17 mouse cellular contexts compared by ENCODE assay signal in genomic region chr5:66768034-66768433, GRCm38 (mm10). TPM values are rescaled to one million over a fixed set of nuclear protein-coding genes. Genes with fewer than 3 reads are reported as not detected.
DNase-seq lines count a peak whose midpoint lies in the region; ATAC-seq lines count a peak whose summit lies in the region.
"Had no signal": no experiment of that assay in that cellular context is flagged by ENCODE, and none has a peak within 500 bp of the region (broad histone marks: within the 10 kb centered on the region; RNA-seq: fewer than 3 reads in every experiment).

No protein-coding gene starts in this region.

- no peak overlapping the region for H3K4me3 ChIP-seq in midbrain, embryonic 14.5 days (replicated peaks; ENCODE audit: low read depth, low read length)
- no peak overlapping the region for H3K4me3 ChIP-seq in midbrain, embryonic 16.5 days (ENCODE audit: low read depth, low read length)
- no peak overlapping the region for H3K4me3 ChIP-seq in embryonic facial prominence, embryonic 11.5 days (ENCODE audit: low read depth, low read length)
- H3K4me3 ChIP-seq: liver, embryonic 13.5 days; neural tube, embryonic 12.5 days had no signal

- no peak for ATAC-seq in midbrain, embryonic 14.5 days (ENCODE audit: low FRiP score, low TSS enrichment)
- no peak for ATAC-seq in midbrain, embryonic 16.5 days
- no peak for ATAC-seq in embryonic facial prominence, embryonic 11.5 days (replicated peaks; ENCODE audit: insufficient number of reproducible peaks, low FRiP score, low TSS enrichment, low read depth)
- ATAC-seq: activated CD4-positive, CD25-positive, alpha-beta regulatory T cell, adult 4 months had no signal

- H3K9ac ChIP-seq in midbrain, embryonic 14.5 days (replicated peaks; ENCODE audit: low read length) = no peak overlapping the region
- no peak overlapping the region for H3K9ac ChIP-seq in midbrain, embryonic 16.5 days (ENCODE audit: low read depth, low read length)
- no peak overlapping the region for H3K9ac ChIP-seq in embryonic facial prominence, embryonic 11.5 days (replicated peaks; ENCODE audit: low read length)
- H3K9ac ChIP-seq: liver, embryonic 13.5 days; neural tube, embryonic 12.5 days had no signal

- no peaks in the 10 kb centered on the region for H3K36me3 ChIP-seq in midbrain, embryonic 14.5 days (ENCODE audit: control insufficient read depth, insufficient read depth, low read length)
- H3K36me3 ChIP-seq in midbrain, embryonic 16.5 days (ENCODE audit: control insufficient read depth, insufficient read depth, low read length) = no peaks in the 10 kb centered on the region
- no peaks in the 10 kb centered on the region for H3K36me3 ChIP-seq in embryonic facial prominence, embryonic 11.5 days (replicated peaks; ENCODE audit: control insufficient read depth, insufficient read depth, low read depth, low read length)
- H3K36me3 ChIP-seq: liver, embryonic 13.5 days; neural tube, embryonic 12.5 days had no signal

- H3K27me3 ChIP-seq in midbrain, embryonic 14.5 days (ENCODE audit: control insufficient read depth, insufficient read depth, low read length) = no peaks in the 10 kb centered on the region
- no peaks in the 10 kb centered on the region for H3K27me3 ChIP-seq in midbrain, embryonic 16.5 days (ENCODE audit: control insufficient read depth, insufficient read depth, low read depth, low read length)
- no peaks in the 10 kb centered on the region for H3K27me3 ChIP-seq in embryonic facial prominence, embryonic 11.5 days (ENCODE audit: control insufficient read depth, insufficient read depth, low read length)
- H3K27me3 ChIP-seq: liver, embryonic 13.5 days; neural tube, embryonic 12.5 days had no signal

- WGBS in midbrain, embryonic 14.5 days = 29% methylated on average over 4 of the region's 4 CpGs
- 22% methylated on average over 4 of the region's 4 CpGs for whole genome bisulfite sequencing in midbrain, embryonic 16.5 days
- WGBS in embryonic facial prominence, embryonic 11.5 days = 38% methylated on average over 4 of the region's 4 CpGs

- H3K4me2 ChIP-seq in midbrain, embryonic 14.5 days (ENCODE audit: low read length) = no peak overlapping the region
- no peak overlapping the region for H3K4me2 ChIP-seq in midbrain, embryonic 16.5 days (ENCODE audit: low read length)
- no peak overlapping the region for H3K4me2 ChIP-seq in embryonic facial prominence, embryonic 11.5 days (ENCODE audit: low read depth, low read length)
- H3K4me2 ChIP-seq: liver, embryonic 13.5 days; neural tube, embryonic 12.5 days had no signal

- H3K4me1 ChIP-seq in midbrain, embryonic 14.5 days (ENCODE audit: control insufficient read depth, insufficient read depth, low read length) = no peaks in the 10 kb centered on the region
- 0 out of 2 replicates have a peak, but pooled peaks cover 4% of the 10 kb centered on the region for H3K4me1 ChIP-seq in midbrain, embryonic 16.5 days (ENCODE audit: control insufficient read depth, insufficient read depth, low read length)
- no peaks in the 10 kb centered on the region; the same call in 1 of the 2 replicates for H3K4me1 ChIP-seq in embryonic facial prominence, embryonic 11.5 days (ENCODE audit: control insufficient read depth, insufficient read depth, low read length)

- no peaks in the 10 kb centered on the region for H3K9me3 ChIP-seq in midbrain, embryonic 14.5 days (ENCODE audit: control insufficient read depth, low read length)
- no peaks in the 10 kb centered on the region for H3K9me3 ChIP-seq in midbrain, embryonic 16.5 days (replicated peaks; ENCODE audit: control insufficient read depth, low read length, poor library complexity, severe bottlenecking)
- no peaks in the 10 kb centered on the region for H3K9me3 ChIP-seq in embryonic facial prominence, embryonic 11.5 days (replicated peaks; ENCODE audit: control insufficient read depth, low read length)
- H3K9me3 ChIP-seq: liver, embryonic 13.5 days; neural tube, embryonic 12.5 days had no signal

- H3K27ac ChIP-seq in midbrain, embryonic 14.5 days (replicated peaks; ENCODE audit: low read depth, low read length) = no peak overlapping the region
- no peak overlapping the region for H3K27ac ChIP-seq in midbrain, embryonic 16.5 days (ENCODE audit: low read length)
- no peak overlapping the region for H3K27ac ChIP-seq in embryonic facial prominence, embryonic 11.5 days (replicated peaks; ENCODE audit: low read depth, low read length)
- H3K27ac ChIP-seq: kidney, postnatal 0 days; liver, embryonic 13.5 days; macrophage; neural tube, embryonic 12.5 days had no signal

- DNase-seq in kidney, postnatal 10 days = peak; percentile 47
- no peak for DNase-seq in kidney, adult 8-10 months
- DNase-seq in midbrain, embryonic 14.5 days = peak; percentile 53
- peak; percentile 70 for DNase-seq in embryonic facial prominence, embryonic 11.5 days (ENCODE audit: low spot score)
- no peak for DNase-seq in adrenal gland, adult 2 months
- DNase-seq in gastrocnemius, adult 18-20 months (ENCODE audit: low spot score) = no peak
- DNase-seq: adrenal gland, postnatal 36 days; cerebellum, postnatal 14 days; layer of hippocampus, adult 9-11 months; liver, embryonic 13.5 days; right cerebral cortex, postnatal 25 days had no signal

RNA-seq across cellular contexts. Expression of gene Limch1, which starts 22.4 kb away (rescaled TPM):
- 53.6 and 56.5 TPM in 2 replicates for polyA plus RNA-seq in midbrain, embryonic 14.5 days (2014; fragmentation: Nextera tagmentation; extraction: Ambion mirVana)
- polyA plus RNA-seq in midbrain, embryonic 16.5 days (2015; fragmentation: Nextera tagmentation; extraction: Ambion mirVana) = 40.4 and 48.8 TPM in 2 replicates
- 69.3 and 73.0 TPM in 2 replicates for polyA plus RNA-seq in embryonic facial prominence, embryonic 11.5 days (2014; fragmentation: Nextera tagmentation; extraction: Ambion mirVana)
- 10 to 100 TPM; 69.3 to 93.7 TPM for total RNA-seq in adrenal gland, adult 2 months (2021)
- 9.8 and 10.1 TPM in 2 replicates for polyA plus RNA-seq in adrenal gland, adult 2 months (2012; rRNA removed)
- total RNA-seq in gastrocnemius, adult 18-20 months (2021) = 100 to 1,000 TPM; 111 to 119 TPM
- total RNA-seq: granulocyte monocyte progenitor cell, adult 5-6 weeks had no signal
- polyA plus RNA-seq: macrophage had no signal

Comparison
In these comparisons a context has a peak if more than half of its experiments do, and no peak if none do; other contexts are left out.
1. DNase-seq: peak in kidney, postnatal 10 days (single experiment), midbrain, embryonic 14.5 days (single experiment) and embryonic facial prominence, embryonic 11.5 days (single experiment); none in kidney, adult 8-10 months (0 of 2), adrenal gland, adult 2 months (single experiment) and gastrocnemius, adult 18-20 months (single experiment).